Mouse (Mus musculus) heart, postnatal 0 days (tissue): ENCODE results near the gene Rfk.

Experiments
- CTCF ChIP-seq: IDR thresholded peaks from 2 replicates; pipeline ENCODE4 v1.5.1; 2016; ENCODE audit warnings: antibody characterized with exemption, control low read depth, low read depth
- EP300 ChIP-seq: IDR thresholded peaks from 2 replicates; pipeline ENCODE4 v1.6.1; 2016; ENCODE audit warnings: antibody characterized with exemption, low read depth

DNA sequence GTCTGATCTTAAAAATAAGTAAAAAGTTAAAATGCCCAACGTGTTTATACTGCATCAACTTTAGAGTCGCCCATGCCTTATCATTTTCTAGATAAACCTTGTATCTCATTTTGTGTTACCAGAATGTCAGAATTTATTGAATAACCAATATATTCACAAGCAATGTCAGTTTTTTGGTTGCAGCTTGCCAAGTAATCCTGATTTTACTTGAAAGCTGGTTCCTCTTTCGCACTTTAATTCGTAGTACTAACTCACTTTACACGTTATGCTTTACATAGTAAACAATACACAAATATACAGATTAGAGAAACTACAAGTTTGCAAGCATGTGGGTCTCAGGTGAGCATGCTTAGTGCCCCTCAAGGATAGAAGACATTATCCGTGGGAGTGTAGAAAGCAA, 36.9 kb upstream of the Rfk start:
- no peak for TF ChIP-seq CTCF
- TF ChIP-seq EP300: no peak
